Mouse (Mus musculus): ENCODE data around the gene Tmed1. TPM values are rescaled to one million over a fixed set of nuclear protein-coding genes. Genes with fewer than 3 reads are reported as not detected.

The Tmed1 gene
- 10 to 100 TPM; 11.4 to 11.5 TPM for total RNA-seq (2023)

GRCm38 (mm10) chr9:21509772-21510688, at the start of gene Tmed1:
Gene Tmed1, minus strand, starts transcription at chr9:21510252.

GRCm38 (mm10) chr9:21546789-21547074, 36.7 kb upstream of the Tmed1 start, which contains the start of gene Carm1:
Gene Carm1, plus strand, starts transcription at chr9:21546894.

DNA sequence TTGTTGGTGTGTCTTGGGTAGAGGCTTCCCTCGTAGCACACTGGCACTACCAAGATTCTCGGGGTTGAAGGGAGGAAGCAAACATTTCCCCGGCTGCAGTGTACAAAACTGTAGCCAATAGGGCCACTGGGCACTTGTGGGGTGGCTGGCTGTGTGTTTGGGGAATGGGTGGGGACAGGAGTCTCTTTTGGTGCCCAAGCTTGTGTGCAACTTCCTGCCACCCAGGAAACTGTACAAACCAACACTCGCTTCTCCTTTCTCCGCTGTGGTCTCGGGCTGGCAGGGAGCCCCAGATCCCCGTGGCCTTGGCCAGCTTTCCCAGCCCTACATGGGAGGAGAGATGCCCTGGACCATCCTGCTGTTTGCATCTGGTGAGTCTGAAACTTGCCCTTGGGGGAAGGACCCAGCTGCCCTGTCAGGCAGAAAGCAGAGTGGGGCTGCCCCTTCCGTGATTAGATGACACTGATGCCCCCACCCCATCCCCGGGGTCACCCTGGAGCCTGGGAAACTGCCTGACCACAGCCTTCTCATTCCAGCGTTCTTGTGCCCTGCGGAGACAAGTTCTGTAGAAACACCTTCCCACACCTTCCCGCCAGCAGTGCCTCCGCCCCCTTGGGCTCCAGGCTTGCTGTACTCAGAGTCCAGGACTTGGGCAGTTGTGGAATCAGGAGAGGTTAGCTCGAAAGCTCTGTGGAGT, 16.0 kb upstream of the Tmed1 start, which contains the start of gene AB124611:
AB124611 (plus strand) TSS at position 240 of the 697 bp plus-strand sequence.

Other genes with a start within 250 kb of the Tmed1 start
- gene Atg4d, start 245.0 kb downstream of the Tmed1 start, total RNA-seq (2023), result 10 to 100 TPM; 55.8 to 57.5 TPM
- gene Kri1, start 222.3 kb downstream of the Tmed1 start, total RNA-seq (2023), result 100 to 1,000 TPM; 151 to 153 TPM
- 10 to 100 TPM; 28.0 to 33.7 TPM for gene Cdkn2d, start 218.8 kb downstream of the Tmed1 start, total RNA-seq (2023)
- 1 to 10 TPM; 2.7 to 2.9 TPM for gene Ap1m2, start 197.9 kb downstream of the Tmed1 start, total RNA-seq (2023)
- gene Slc44a2, start 189.6 kb downstream of the Tmed1 start, total RNA-seq (2023), result 100 to 1,000 TPM; 368 to 370 TPM
- 100 to 1,000 TPM; 135 to 155 TPM for gene Ilf3, start 142.4 kb downstream of the Tmed1 start, total RNA-seq (2023)
- gene Qtrt1, start 98.4 kb downstream of the Tmed1 start, total RNA-seq (2023), result 10 to 100 TPM; 74.8 TPM
- 100 to 1,000 TPM; 224 to 230 TPM for gene Dnm2, start 85.3 kb downstream of the Tmed1 start, total RNA-seq (2023)
- 100 to 1,000 TPM; 134 to 143 TPM for gene AB124611, start 15.9 kb upstream of the Tmed1 start, total RNA-seq (2023)
- 10 to 100 TPM; 66.2 to 67.1 TPM for gene Carm1, start 36.6 kb upstream of the Tmed1 start, total RNA-seq (2023)
- gene Timm29, start 82.5 kb upstream of the Tmed1 start, total RNA-seq (2023), result 10 to 100 TPM; 37.3 to 37.9 TPM
- 10 to 100 TPM; 16.0 to 19.4 TPM for gene Yipf2, start 82.6 kb upstream of the Tmed1 start, total RNA-seq (2023)
- 10 to 100 TPM; 98.7 to 99.6 TPM for gene Smarca4, start 105.9 kb upstream of the Tmed1 start, total RNA-seq (2023)
- 10 to 100 TPM; 16.8 to 17.6 TPM for gene Ldlr, start 213.2 kb upstream of the Tmed1 start, total RNA-seq (2023)

All from B cell, adult 67 days (primary cell).